Mouse (Mus musculus) spleen, embryonic (tissue): Measurements from ENCODE around the gene Ttc9.

Experiments used
- CTCF ChIA-PET: fragments of 350-600 bp; sonication (Branson Sonifier 250); formaldehyde crosslinking; loops from one replicate; lab custom pipeline; 2022; lab: Charles Lee

The Ttc9 gene

GRCm38 (mm10) chr12:81630915-81631660 is at the start of gene Ttc9:
TSS of gene Ttc9 (plus strand) at chr12:81631249.
- CTCF ChIA-PET = no interaction called here

DNA sequence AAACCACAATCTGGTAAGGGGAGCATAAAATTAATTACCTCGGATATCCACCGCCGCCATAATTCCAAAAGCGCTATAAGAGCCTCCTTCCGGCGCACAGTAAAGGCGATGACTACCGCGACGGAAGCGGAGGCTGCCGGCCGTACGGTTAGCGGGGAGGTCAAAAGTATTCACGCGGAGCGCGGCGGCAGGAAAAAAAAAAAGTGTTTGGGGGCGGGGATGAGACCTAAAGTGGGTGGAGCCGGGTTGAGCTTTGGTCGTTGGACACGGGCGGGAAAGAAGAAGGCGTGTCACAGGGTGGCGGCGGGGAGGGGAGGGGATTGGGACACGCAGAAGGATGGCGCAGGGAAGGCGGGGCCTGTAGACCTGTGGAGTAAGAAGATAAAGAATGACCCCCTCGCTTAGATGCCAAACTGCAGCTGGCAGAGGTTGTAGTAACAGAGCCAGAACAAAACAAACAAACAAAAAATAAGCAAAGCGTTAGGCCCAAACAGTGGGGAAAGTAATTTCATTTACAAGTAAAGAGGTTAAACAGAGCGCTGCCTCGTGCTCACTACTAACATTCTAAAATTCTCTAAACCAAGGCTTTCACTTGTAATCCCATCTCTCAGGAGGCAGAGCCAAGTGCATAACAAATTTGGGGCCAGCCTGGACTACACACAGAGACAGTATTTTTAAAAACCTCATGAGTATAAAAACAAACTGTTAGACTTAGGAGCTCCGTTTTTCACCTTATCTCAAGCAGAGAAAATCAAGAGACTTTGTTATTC is 36.0 kb upstream of the Ttc9 start, which contains the start of gene Med6:
Gene Med6, minus strand, starts transcription at position 107 of the 770 bp plus-strand sequence.
- CTCF ChIA-PET = interaction anchor here (0.6 kb wide), 1 partner anchor 192 kb away, joined by 3 read pairs; no protein-coding TSS in a partner anchor

GRCm38 (mm10) chr12:81596547-81597262 is 34.3 kb upstream of the Ttc9 start:
- CTCF ChIA-PET = interaction anchor here (0.6 kb wide), 1 partner anchor 1134 kb away, joined by 4 read pairs; no protein-coding TSS in a partner anchor

DNA sequence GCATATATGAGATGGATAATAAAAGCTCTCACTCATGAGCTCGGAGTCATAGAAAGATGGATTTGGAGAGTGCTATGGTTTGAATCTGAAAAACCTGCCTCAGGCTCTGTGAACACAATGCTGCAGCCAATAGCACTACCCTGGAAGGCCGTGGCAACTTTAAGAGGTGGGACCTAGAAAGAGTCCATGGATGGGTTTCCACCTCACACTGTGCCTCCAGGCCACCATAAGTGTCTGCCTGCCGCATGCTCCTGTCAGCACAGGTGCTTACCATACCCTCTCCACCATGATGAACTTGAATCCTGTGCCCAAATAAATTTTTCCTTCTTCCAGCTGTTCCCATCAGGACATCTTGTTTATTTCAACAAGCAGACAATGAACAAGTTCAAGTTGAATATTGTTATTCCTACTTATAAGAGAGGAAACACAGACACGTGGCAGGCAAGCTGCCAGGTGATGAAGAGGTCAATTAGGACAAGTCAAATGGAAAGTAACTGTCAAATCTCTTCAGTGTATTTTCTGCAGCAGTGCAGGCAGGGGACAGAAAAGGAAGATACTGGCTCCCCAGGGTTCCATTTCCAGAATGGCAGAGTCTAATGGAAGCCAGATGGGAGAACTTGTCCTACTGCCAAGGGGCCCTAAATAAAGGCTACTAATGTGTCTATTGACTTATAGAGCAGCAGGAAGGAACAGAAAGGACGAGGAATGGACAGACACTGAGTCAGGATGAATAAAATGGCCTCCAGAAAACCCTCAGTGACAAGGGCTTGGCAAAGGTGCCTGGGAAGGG is 25.9 kb upstream of the Ttc9 start:
- CTCF ChIA-PET = no interaction called here

GRCm38 (mm10) chr12:81609445-81609844 is 21.6 kb upstream of the Ttc9 start:
- CTCF ChIA-PET = no interaction called here

GRCm38 (mm10) chr12:81615807-81616206 is 15.2 kb upstream of the Ttc9 start:
- CTCF ChIA-PET = no interaction called here

- CTCF ChIA-PET = no interaction called here
Measured at GRCm38 (mm10) chr12:81616980-81617379, 14.1 kb upstream of the Ttc9 start.

DNA sequence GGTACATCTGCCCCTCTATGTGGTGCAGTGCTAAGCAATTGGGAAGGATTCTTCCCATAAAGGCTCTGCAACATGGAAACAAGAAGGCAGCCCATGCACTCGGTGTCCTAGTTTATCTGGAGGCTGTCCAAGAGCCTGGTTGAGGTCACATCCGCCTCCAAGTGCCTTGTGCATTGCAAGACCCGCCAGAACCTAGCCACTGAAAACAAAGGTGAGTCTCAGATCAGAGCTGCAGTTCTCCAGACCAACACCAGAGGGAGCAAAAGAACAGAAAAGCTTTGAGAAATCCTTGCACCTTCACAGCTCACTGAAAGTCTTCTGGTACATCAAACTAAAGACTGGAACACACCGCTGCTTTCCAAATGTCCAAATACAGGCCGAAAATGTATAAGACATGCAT is 11.7 kb upstream of the Ttc9 start:
- CTCF ChIA-PET = interaction anchor here (0.7 to 1.2 kb wide), 2 partner anchors 68 to 991 kb away, joined by 3 read pairs; no protein-coding TSS in a partner anchor

- CTCF ChIA-PET = no interaction called here
Measured at GRCm38 (mm10) chr12:81623377-81623776, 7.7 kb upstream of the Ttc9 start.

GRCm38 (mm10) chr12:81626226-81626861 is 4.7 kb upstream of the Ttc9 start:
- CTCF ChIA-PET = no interaction called here

GRCm38 (mm10) chr12:81627426-81627825 is 3.6 kb upstream of the Ttc9 start:
- CTCF ChIA-PET = no interaction called here

DNA sequence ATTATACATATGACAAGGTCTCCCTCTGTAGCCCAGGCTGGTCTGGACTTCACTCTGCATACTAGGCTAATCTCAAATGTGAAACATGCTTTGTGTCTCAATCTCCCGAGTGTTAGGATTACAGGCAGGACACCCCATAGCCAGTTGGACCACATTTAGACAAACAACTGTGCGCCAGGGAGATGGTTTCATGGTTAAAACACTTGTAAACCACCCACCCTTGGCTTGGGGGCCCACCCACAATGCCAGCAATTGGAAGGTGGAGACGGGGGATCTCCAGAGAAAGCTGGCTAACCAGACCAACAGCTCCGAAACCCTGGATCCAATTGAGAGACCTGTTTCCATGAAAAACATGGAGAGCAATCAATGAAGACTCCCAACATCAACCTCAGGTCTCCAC is 3.0 kb upstream of the Ttc9 start:
- CTCF ChIA-PET = no interaction called here

DNA sequence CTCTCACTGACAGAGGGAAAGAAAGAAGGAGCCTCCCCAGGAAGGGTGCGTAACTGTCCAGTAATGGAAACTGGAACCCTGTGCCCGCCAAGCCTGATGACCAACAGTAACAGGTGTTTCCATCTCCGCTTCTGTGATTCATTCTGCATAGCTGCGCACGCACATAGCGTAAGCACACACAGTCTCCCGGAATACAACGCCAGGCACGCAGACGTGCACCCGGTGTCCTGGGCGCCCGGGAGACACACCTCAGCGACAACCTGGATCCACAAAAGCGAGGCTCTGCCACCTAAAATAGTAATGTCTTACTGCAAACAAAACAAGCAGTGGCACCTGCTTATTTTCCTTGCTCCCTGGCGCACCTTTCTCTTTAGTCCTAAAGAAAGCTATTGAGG is 532 bp upstream of the Ttc9 start:
- CTCF ChIA-PET = no interaction called here

- CTCF ChIA-PET = no interaction called here
Measured at GRCm38 (mm10) chr12:81631661-81632401, 782 bp downstream of the Ttc9 start.

DNA sequence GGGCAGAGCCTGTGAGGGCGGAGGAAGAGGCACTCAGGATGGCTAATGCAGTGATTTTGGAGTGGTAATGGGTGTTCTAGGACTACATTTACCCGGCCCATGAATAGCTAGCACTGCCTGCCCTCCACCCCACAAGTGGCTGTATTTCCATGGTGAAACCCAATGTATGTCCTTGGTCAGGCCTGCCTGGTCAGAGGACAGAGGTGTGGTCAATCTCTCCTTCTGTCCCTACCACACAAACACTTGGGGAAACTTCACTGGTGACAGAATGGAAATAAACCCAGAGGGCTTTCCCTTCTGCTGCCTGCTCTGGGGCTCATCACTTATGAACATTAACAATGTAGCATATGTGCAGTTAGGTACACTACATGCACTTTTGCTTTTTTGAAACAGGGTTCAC is 2.2 kb downstream of the Ttc9 start:
- CTCF ChIA-PET = no interaction called here

DNA sequence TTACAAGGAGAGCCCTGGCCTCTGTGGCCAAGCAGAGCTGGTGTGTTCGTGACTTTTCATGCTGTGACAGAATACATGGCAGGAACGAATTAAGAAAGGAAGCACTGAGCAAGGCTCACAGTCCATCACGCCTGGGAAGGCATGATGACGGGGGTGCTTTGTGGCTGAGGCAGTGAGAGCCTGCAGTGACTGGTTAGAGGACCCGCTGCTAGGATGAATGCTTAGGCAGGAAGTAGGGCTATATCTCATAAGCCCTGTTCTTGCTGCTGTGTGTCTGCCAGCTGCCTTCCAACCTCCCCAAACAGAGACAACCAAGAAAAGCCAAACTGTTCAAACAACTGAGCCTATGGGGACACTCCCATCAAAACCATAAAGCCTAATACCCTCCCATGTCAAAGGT is 9.6 kb downstream of the Ttc9 start:
- CTCF ChIA-PET = no interaction called here

DNA sequence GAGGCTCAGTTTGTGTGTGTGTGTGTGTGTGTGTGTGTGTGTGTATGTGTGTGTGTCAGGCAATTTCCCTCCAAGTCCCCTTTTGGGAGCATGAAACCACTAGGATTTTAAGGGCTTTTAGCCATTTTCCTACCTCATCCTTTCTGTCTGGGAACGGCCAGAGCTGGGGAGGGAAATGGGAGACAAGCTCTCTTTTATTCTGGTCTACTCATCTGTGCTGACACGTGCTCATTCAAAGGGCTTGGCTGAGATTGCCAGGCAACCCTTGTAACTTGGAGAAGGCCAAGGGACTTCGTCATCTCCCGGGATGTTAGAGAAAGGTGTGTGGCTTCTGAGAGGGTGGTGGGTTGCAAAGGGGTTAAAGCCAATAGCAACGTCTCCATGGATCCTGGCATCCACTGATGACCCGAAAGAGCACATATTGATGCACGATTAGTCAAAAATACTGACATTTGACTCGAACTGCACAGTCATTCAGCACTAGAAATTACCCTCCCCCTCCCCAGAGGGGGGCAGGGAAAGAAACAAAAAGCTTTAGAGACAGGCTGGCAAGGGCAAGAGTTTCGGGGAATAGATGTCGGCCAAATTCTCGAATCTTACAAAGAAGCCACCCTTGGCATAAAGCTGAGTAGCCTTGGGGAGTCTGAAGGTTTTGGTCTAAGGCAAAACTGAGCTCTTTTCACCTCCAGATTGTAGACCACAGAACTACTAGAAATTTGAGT is 11.5 kb downstream of the Ttc9 start:
- CTCF ChIA-PET = no interaction called here

GRCm38 (mm10) chr12:81646811-81647210 is 15.8 kb downstream of the Ttc9 start:
- CTCF ChIA-PET = interaction anchor here (0.7 kb wide), 1 partner anchor 21 kb away, joined by 3 read pairs; no protein-coding TSS in a partner anchor

GRCm38 (mm10) chr12:81653344-81653743 is 22.3 kb downstream of the Ttc9 start:
- CTCF ChIA-PET = no interaction called here
